Mouse (Mus musculus) adrenal gland, postnatal 14 days (tissue): ENCODE measurements at regions not wholly inside any gene's neighbourhood (a gene's known extent, or its start where the extent isn't known, plus 50 kb on each side); places are given as distances from the start of the nearest gene placed in this dataset.

Experiments
- DNase-seq: peaks from one replicate; pipeline ENCODE4 v3.0.0; 2021; ENCODE audit warnings: mixed read lengths

DNA sequence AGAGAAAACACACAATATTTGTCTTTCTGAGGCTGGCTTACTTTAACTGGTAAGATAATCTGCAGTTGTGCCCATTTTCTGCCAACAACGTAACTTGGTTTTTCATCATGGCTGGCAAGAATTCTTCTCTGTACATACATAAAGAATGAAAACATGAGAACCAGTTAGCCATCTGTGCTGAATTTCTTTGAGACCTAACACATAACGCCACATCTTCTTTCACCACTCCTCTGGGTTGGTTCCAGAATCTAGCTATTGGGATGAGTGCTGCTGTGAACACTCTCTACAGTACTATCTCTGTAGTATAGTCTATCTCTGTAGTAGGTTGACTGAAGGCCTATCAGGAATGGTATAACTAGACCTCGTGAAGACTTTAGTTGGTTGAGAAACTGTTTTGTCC is 132.1 kb downstream of the 1700020N01Rik start:
- no peak for DNase-seq

- no peak for DNase-seq
Measured at GRCm38 (mm10) chr10:21740256-21740655, 141.7 kb upstream of the Sgk1 start.

DNA sequence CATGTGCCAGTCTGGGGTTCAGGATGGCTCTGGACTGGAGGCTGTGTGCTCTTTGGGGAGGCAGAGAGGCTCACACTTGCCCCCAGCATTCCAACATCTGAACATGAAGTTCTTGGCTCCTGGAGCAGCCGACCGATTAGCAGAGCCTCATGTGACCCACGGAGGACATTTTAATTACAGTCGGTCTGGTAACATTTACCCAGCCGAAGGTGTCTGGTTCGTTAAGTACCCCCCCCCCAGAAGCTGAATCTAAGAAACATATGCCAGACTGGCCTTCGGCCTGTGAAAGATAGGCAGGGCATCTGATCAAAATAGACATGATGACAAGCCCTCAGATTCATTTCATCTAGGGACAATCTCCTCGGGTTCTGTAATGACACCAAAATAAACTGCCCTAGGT is 140.4 kb upstream of the Sgk1 start:
- no peak for DNase-seq

- no peak for DNase-seq
Measured at GRCm38 (mm10) chr10:21741976-21742745, 139.8 kb upstream of the Sgk1 start.

- DNase-seq: peak; percentile 34
Measured at GRCm38 (mm10) chr10:21743396-21743795, 138.6 kb upstream of the Sgk1 start.

DNA sequence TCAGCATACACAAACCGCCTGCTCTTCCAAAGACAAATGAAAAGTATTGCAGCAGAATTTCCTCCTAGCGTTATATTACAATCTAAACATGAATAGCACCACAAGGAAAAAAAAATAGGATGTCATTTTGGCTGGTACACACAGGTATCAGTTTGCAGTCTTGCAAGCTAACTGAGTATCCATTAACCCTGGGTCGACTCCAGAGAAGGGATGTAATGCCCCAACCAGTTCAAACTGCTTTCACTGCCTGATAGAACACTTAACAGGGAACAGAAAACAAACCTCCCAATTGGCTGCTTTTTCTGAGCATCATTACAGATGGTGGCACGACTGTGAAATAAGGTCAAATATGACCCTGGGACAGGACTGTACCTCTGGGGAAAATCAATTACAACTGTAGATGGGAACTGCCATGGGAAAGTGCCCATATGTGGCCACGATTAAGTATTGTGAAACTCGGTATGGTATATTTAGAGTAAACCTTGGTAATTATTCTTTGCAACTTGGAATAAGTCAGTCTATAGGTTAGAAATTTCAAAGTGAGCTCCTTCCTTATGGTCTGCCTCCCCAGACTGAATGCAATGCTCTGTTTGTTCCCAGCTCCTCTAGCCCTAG is 137.5 kb upstream of the Sgk1 start:
- DNase-seq: no peak

GRCm38 (mm10) chr10:21745940-21746487 is 136.0 kb upstream of the Sgk1 start:
- DNase-seq: no peak

- no peak for DNase-seq
Measured at GRCm38 (mm10) chr10:21746713-21747112, 135.3 kb upstream of the Sgk1 start.

- no peak for DNase-seq
Measured at GRCm38 (mm10) chr10:21751326-21751725, 130.7 kb upstream of the Sgk1 start.

- DNase-seq: no peak
Measured at GRCm38 (mm10) chr10:21752392-21752791, 129.6 kb upstream of the Sgk1 start.

GRCm38 (mm10) chr10:21754763-21755548 is 127.0 kb upstream of the Sgk1 start:
- DNase-seq: no peak

DNA sequence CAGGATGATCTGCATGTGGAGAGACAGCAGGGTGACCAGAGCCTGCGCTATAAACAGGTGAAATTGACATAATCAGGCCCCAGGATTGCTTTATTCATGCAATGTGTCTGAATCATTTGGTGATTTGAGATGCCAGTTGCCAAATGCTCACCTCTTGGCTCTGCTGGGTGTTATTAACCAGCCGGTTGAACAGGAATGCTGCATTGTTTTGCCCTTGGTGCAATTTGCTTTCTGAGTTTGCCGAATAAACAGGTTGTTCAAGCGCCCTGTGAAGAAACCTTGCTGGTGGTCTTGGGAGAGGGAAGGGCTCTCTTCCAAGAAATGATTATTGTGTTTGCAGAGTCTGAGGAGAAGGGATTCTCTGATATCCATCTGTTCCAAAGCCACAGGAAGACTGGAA is 126.3 kb upstream of the Sgk1 start:
- no peak for DNase-seq

DNA sequence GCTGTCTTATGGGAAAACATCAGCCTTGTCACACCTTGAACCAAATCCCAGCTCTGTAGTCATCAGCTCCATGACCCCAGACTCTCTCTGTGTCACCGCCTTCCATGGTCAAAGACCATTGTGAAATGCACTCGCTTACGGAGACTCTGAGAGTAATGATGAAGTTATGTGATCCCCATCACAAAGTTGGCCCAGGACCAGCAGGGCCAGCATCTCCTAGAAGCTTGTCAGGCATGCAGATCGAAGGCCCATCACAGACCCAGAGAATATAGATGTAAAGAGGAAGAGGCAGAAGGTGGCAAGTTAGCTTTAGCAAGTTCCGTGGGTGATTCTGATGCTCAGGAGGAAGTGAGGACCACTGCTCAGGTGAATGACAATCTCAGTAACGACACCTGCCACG is 125.2 kb upstream of the Sgk1 start:
- peak; percentile 63 for DNase-seq

- DNase-seq: no peak
Measured at GRCm38 (mm10) chr10:21758122-21758521, 123.9 kb upstream of the Sgk1 start.

GRCm38 (mm10) chr10:21762516-21762915 is 119.5 kb upstream of the Sgk1 start:
- no peak for DNase-seq

DNA sequence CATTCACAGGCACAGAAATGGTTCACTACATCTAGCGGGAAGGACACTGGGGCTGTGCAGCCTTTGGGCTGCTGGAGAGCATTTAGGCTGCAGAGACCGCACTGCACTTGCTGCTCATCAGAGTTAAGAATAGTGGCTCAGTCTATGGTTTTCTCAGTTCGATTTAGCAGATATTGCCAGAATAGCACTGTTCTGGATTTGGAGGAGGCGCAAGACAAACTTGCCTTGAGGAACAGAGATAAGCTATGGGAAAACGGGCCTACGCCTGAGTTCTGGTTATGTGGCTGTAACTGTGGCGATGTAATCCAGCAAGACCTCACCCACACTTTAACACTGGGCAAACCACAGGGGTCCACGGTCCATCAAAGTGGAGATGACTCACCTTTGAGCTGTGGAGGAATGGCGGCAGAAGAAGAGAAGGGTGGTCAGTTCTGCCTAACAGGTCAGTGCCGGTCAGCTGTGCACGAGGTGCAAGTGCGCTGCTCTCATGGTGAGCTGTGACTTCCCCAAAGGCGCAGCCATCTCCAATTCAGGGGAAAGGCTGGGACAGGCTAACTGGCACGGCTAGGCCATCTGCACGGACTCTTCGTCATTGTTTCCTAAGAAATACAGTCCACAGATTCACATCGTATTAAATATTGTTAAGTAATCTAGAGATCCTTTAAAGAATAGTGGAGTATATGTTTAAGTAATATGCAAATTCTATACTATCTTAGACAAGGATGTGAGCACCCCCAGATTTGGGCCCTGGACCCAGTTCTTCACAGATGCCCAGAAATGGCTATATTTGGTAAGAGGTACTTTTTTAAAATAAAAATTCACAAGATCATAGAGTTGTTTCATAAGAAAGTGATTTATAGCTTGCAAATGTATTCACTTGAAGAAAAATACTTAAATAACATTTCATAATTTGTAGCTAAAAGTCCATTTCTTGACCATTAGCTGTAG is 118.7 kb upstream of the Sgk1 start:
- DNase-seq: no peak

GRCm38 (mm10) chr10:21764090-21764489 is 117.9 kb upstream of the Sgk1 start:
- no peak for DNase-seq

DNA sequence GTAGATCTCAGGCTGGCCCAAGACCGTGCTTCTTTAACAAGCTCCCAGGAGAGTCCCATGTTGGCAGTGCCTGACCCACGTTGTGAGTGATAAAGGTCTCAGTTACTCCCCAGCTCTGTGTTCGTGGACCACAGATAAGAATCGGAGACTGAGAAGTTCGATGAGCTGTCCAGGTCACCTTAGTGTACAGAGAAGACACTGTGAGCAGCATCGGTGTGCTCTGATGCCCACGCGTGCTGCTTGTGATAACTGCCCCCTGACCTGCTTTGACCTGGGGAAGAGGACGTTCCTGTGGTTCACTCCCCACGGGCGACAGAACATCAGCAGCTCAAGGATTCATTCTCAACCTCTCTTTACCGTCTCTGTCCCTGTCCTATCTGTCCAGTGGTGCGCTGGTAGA is 117.1 kb upstream of the Sgk1 start:
- no peak for DNase-seq

GRCm38 (mm10) chr10:21773548-21773947 is 108.4 kb upstream of the Sgk1 start:
- no peak for DNase-seq

GRCm38 (mm10) chr10:21775441-21775840 is 106.5 kb upstream of the Sgk1 start:
- no peak for DNase-seq

DNA sequence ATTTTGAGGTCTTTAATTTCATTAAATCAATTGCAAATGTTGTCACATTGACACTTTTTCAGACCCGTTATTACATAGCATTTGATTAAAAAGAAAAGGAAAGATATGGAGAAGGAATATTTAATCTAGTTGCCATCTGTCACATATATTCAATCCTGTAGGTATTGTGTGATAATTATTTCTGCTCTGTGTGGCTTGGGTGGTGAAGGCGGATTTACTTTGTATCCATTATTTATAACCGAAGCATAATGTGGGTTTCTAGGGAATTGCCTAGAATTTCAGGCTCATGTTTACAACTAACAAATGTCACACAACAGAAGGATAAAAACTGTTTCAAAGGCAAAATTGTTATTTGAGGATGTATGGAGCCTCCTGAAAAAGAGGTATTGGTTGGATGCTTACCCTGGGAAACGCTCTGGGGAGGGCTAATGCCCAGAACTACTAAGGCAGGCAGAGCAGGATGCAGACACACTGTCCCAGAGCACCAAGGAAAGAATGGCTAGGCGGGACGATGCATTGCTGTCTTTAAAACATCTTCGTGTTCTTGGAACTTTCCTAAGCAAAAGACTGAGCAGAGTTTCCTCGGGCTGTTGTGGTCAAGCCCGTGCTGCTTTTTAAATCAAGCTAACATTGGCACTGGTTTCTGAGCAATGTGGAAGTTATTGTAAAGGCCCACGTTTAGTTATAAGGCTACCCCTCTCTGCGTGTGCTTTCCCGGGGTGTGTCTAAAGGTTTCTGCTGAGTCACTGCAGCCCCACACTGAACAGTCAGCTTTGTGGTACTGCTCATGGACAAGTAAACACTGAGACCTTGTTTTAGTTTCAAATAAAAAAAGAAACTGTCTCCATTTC is 105.8 kb upstream of the Sgk1 start:
- DNase-seq: peak; percentile 24
